Mouse (Mus musculus): ENCODE measurements around the gene Rmi2. TPM values are rescaled to one million over a fixed set of nuclear protein-coding genes. Genes with fewer than 3 reads are reported as not detected.
"Not testable (repeated sequence)": the region's sequence is repeated elsewhere in the genome, so short reads cannot be mapped to it uniquely, and the experiment has no call there.

Gene Rmi2
- 4.1 and 4.2 TPM in 2 replicates for polyA plus RNA-seq (2015; fragmentation: Nextera tagmentation; extraction: Ambion mirVana)

DNA sequence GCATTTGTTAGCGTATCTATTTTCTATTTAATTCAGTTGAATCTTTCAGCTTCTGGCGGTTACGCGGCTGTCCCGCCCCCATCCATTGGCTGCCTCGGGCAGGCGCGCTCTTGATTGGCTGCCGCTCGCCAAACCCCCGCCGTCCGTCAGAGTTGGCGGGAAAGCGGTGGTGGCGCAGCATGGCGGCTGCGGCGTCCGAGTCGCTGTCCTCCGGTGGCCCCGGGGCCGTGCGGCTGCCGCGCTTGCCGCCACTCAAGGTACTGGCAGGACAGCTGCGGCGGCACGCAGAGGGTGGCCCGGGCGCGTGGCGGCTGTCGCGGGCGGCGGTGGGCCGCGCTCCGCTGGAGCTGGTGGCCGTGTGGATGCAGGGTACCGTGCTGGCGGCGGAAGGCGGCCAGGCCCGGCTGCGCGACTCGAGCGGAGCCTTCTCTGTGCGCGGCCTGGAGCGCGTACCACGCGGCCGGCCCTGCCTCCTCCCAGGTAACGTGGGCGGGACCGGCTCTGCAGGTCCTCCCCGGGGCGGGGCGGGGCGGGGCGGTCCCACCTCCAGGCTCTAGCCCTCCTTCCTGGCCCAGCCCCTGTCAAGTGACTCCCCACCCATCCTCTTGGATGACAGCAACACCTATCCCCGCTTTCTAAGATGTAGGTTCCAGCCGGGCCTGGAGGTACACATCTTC, at the start of gene Rmi2:
Rmi2 (plus strand) TSS at position 149 of the 677 bp plus-strand sequence.
- under 1% methylated on average over 66 of the region's 69 CpGs for WGBS
- Histone ChIP-seq H3K27me3 (no peaks in the 10 kb centered on the region), H3K36me3 (no peaks in the 10 kb centered on the region)

DNA sequence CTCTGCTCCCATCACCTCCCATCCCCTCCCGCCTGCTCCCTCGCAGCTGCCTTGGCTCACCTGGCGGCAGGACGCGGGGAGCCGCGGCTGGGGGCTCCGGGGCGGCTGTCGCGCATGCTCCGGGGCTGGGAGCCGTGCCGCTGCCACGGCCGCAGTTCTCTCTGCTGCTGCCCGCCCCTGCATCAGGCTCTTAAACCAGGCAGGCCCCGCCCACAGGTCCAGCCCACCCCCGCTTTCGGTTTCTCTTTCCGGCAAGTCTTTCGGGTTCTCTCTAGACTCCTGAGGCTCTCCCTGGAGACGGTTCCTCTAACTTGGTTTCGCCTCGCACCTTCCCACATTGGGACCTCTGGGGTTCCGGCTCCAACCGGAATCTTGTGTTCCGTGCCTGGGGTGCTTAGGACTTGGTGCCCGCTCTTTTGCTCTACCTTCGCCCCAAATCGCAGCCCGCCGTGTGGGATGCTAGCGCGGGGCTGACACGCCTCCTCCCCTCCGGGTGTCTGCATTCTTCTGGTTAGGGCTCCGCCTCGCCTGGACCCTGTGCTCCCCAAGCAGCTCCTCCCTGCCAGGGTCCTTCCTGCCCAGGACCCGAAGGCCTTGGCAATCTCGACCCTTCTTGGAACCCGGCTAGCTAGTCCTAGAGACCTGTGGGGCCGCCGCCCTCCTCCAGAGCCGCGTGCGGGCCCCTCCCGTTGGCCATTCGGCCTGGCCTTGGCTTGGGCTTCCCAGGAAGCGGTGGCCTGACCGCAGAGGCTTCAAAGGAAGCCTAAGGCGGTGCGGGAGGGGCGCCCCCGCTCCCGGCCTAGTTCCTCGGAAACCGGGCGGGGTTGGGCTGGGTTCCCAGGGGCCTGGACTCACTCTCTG, 49.3 kb upstream of the Rmi2 start, which contains the start of gene Socs1:
Socs1 (minus strand) TSS at position 166 of the 861 bp plus-strand sequence.
- Histone ChIP-seq H3K4me3 (replicated peaks) (peak within 1 kb of the TSS; percentile 79), H3K27me3 (no peaks in the 10 kb centered on the region), H3K9me3 (replicated peaks) (no peaks in the 10 kb centered on the region), H3K4me2 (peak within 1 kb of the TSS; percentile 97), H3K9ac (peak within 1 kb of the TSS; percentile 75), H3K36me3 (no peaks in the 10 kb centered on the region), H3K4me1 (peaks cover 60% of the 10 kb centered on the region), H3K27ac (peak within 1 kb of the TSS; percentile 99)
- under 1% methylated on average over 58 of the region's 59 CpGs for WGBS
- ATAC-seq (replicated peaks; ENCODE audit: low FRiP score), result peak; percentile 87

More for the DNA sequence above, at the start of gene Rmi2:
- peak within 1 kb of the TSS; percentile 92 for H3K27ac ChIP-seq
- peak within 1 kb of the TSS; percentile 81 for H3K9ac ChIP-seq
- peak; percentile 97 for ATAC-seq (replicated peaks; ENCODE audit: low FRiP score)
- H3K4me2 ChIP-seq, result peak within 1 kb of the TSS; percentile 94
- peaks cover 52% of the 10 kb centered on the region for H3K4me1 ChIP-seq
- no peaks in the 10 kb centered on the region for H3K9me3 ChIP-seq (replicated peaks)
- H3K4me3 ChIP-seq (replicated peaks), result peak within 1 kb of the TSS; percentile 79

DNA sequence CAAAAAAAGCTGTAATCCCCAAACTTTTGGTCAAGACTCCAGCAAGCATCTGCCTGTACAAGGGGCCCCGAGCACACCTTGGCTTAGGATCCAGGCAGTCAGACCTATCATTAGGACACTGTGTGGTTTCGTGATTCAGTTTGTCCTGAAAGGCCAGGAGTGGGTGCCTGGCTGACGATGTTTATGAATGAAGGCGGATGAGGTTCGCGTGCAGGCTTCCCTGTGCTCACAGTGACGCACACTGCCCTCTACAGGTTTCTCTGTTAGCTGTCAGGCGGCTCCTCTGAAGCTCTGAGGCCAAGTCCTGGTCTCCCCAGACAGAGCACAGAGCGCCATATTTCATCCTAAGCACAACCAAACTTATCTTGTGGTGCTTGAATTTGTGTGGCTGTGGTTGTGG, 48.6 kb upstream of the Rmi2 start:
- no peaks in the 10 kb centered on the region for H3K36me3 ChIP-seq
- no peaks in the 10 kb centered on the region for H3K9me3 ChIP-seq (replicated peaks)
- H3K4me3 ChIP-seq (replicated peaks), result peak overlapping the region; percentile 79
- peak overlapping the region; percentile 97 for H3K4me2 ChIP-seq
- peaks cover 60% of the 10 kb centered on the region for H3K4me1 ChIP-seq
- 2% methylated on average over 9 of the region's 9 CpGs for WGBS
- H3K27ac ChIP-seq, result peak overlapping the region; percentile 99
- peak overlapping the region; percentile 75 for H3K9ac ChIP-seq
- H3K27me3 ChIP-seq, result no peaks in the 10 kb centered on the region
- peak; percentile 33 for ATAC-seq (replicated peaks; ENCODE audit: low FRiP score)

DNA sequence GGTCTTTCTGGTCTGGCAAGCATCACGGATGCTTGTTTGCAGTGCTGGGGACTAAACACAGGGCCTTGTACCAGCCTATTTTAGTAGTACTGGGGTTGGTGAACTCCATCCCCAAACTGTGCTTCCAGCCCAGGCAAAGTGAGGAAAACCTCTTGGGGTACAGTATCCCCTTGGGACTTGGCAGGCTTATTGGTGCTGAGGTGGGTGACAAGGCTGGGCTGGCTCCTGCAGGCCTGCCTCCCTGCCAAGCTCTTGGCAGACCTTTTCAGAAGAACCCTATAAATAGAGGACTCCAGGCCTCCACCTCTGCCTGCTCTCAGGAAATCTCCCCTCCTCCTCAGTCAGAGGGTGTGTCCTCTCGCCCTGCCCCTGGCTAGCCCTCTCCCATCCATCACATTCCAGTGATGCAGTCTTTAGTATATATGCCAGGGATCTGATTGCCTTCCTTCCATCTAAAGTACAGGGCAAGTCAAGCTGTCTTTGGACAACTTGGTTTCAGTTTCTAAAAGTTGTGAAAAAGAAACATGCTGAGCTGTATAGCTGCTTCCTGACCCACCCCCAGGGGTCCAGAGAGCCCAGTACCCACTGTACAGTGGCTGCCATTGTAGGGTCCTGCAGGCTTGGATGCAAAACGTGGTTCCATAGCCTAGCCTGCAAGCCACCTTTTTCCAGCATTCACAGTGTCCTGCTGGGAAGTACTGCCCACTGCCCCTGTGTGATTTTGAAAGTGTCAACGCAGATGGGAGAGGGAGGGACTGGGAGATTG, 47.9 kb upstream of the Rmi2 start:
- Histone ChIP-seq H3K27me3 (no peaks in the 10 kb centered on the region), H3K4me2 (peak overlapping the region; percentile 97; the same call in 1 of the 2 replicates), H3K27ac (peak overlapping the region; percentile 99), H3K9me3 (replicated peaks) (no peaks in the 10 kb centered on the region), H3K4me1 (peaks cover 54% of the 10 kb centered on the region), H3K36me3 (no peaks in the 10 kb centered on the region), H3K9ac (no peak overlapping the region), H3K4me3 (replicated peaks) (no peak overlapping the region)
- 55% methylated on average over 4 of the region's 4 CpGs for WGBS
- ATAC-seq (replicated peaks; ENCODE audit: low FRiP score), result no peak

DNA sequence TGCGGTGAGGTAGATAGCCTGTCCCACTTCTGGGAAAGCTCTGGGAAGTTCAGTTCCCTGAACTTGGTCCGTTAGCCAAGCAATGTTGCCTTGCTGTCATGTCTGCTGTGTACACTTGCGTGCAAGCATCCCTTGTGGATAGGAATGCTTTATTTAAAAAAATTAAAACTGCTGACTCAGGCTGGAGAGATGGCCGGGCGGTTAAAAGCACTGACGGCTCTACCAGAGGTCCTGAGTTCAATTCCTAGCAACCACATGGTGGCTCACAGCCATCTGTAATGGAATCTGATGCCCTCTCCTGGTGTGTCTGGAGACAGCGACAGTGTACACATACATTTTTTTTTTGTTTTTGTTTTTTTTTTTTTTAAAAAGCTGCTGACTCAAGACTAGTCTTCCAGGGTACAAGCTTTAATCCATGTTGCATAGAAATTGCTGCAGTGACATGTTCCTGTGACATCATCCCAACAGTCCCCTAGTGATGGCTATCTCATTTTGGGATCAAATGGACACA, 47.3 kb upstream of the Rmi2 start:
- 81% methylated on average over 7 of the region's 7 CpGs for WGBS
- ATAC-seq (replicated peaks; ENCODE audit: low FRiP score), result no peak
- H3K4me3 ChIP-seq (replicated peaks), result no peak overlapping the region

DNA sequence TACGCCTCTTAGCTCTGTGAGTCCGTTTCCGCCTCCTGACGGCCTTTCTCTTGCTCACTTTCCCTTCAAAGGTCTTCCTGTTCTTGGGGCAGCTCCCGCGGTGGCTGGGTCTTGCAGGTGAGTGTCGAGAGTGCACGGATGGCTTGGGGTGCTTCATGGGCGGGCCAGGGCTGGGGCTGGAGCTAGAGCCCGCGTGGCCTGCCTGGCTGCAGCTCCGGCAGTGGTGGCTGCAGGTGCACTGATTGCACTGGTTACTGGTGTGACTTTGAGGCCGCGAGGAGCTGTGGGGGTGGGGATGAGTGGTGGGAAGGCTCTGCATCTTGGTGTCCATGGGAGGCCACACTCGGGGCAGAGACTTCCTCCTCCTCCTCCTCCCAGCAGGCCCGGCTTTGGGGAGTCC, 46.6 kb upstream of the Rmi2 start, which contains the start of gene Tnp2:
Tnp2 (minus strand) TSS at position 390 of the 400 bp plus-strand sequence.
- peak within 1 kb of the TSS; percentile 45; the same call in 1 of the 2 replicates for H3K27ac ChIP-seq
- WGBS, result 42% methylated on average over 16 of the region's 16 CpGs
- H3K36me3 ChIP-seq, result no peaks in the 10 kb centered on the region
- no peak within 1 kb of the TSS for H3K4me3 ChIP-seq (replicated peaks)
- H3K4me2 ChIP-seq, result no peak within 1 kb of the TSS
- H3K9me3 ChIP-seq (replicated peaks), result no peaks in the 10 kb centered on the region
- no peak within 1 kb of the TSS for H3K9ac ChIP-seq
- ATAC-seq (replicated peaks; ENCODE audit: low FRiP score), result no peak
- no peaks in the 10 kb centered on the region for H3K27me3 ChIP-seq
- peaks cover 41% of the 10 kb centered on the region for H3K4me1 ChIP-seq

More for the DNA sequence above, 47.3 kb upstream of the Rmi2 start:
- H3K4me2 ChIP-seq, result no peak overlapping the region
- H3K9me3 ChIP-seq (replicated peaks), result no peaks in the 10 kb centered on the region
- H3K27me3 ChIP-seq, result no peaks in the 10 kb centered on the region
- H3K4me1 ChIP-seq, result peaks cover 47% of the 10 kb centered on the region
- no peaks in the 10 kb centered on the region for H3K36me3 ChIP-seq
- H3K27ac ChIP-seq, result peak overlapping the region; percentile 45; the same call in 1 of the 2 replicates
- no peak overlapping the region for H3K9ac ChIP-seq

DNA sequence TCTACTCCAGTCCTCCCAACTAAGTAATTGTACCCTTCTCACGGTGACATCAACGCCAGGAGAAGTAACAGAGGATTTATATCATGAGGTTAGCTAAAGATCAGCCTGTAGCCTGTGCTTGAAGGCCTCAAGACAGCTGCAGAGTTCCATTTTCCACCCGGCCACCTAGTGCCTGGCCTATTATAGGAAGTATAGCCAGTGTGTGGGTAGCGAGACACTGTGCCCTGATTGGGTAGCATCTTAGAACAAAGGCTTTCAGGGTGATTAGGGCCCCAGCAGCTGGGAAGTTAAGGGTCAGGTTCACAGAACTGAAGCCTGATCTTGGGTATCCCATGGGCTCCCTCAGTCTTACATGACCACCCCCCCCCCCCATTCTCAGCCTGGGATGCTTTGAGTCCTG, 46.0 kb upstream of the Rmi2 start:
- 52% methylated on average over 4 of the region's 4 CpGs for WGBS
- ATAC-seq (replicated peaks; ENCODE audit: low FRiP score), result no peak
- no peak overlapping the region for H3K9ac ChIP-seq
- no peaks in the 10 kb centered on the region for H3K36me3 ChIP-seq
- no peaks in the 10 kb centered on the region for H3K9me3 ChIP-seq (replicated peaks)
- no peak overlapping the region for H3K4me2 ChIP-seq
- H3K4me1 ChIP-seq, result peaks cover 36% of the 10 kb centered on the region
- H3K27ac ChIP-seq, result no peak overlapping the region
- no peak overlapping the region for H3K4me3 ChIP-seq (replicated peaks)
- no peaks in the 10 kb centered on the region for H3K27me3 ChIP-seq

DNA sequence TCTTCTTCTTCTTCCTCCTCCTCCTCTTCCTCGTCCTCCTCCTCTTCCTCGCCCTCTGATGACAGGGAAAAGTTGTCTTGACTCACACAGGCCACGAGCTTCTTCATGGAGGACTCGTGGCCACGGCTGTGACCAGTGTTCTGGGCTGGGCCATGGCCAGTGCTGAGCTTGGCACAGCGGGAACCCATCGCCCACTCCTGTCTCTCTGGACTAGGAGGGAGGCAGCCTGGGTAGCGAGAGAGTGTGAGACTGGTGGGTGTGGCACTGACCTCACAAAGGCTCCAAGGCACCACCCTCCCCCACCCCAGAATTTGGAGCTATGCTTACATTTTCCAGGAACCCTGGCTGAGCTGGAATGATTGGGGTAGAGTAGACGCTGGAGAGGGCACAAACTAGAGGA, 44.2 kb upstream of the Rmi2 start, which contains the start of gene Prm3:
Prm3 (minus strand) TSS at position 213 of the 400 bp plus-strand sequence.
- Histone ChIP-seq H3K27ac (no peak within 1 kb of the TSS), H3K4me2 (no peak within 1 kb of the TSS), H3K9ac (no peak within 1 kb of the TSS), H3K9me3 (replicated peaks) (no peaks in the 10 kb centered on the region), H3K4me1 (peaks cover 25% of the 10 kb centered on the region), H3K4me3 (replicated peaks) (no peak within 1 kb of the TSS), H3K27me3 (peaks cover 11% of the 10 kb centered on the region), H3K36me3 (no peaks in the 10 kb centered on the region)
- 81% methylated on average over 9 of the region's 9 CpGs for WGBS
- ATAC-seq (replicated peaks; ENCODE audit: low FRiP score), result no peak

DNA sequence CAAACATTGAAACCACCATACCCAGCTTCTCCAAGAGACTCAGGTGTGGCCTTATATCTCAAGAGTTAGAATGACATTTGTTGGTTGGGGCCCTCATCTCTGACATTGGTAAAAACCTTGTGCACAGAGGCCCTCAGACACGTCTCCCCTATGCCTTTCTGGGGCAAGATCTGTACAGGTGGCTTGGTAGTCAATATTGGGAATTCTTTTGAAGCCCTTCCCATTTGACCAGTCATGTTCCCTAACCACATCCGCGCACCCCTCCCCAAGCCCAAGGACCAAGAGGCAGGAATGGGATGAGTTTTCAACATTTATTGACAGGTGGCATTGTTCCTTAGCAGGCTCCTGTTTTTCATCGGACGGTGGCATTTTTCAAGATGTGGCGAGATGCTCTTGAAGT, 38.8 kb upstream of the Rmi2 start, which contains the start of gene Prm2:
Prm2 (minus strand) TSS at position 101 of the 400 bp plus-strand sequence.
- 83% methylated on average over 6 of the region's 6 CpGs for WGBS
- no peak within 1 kb of the TSS for H3K4me2 ChIP-seq
- no peaks in the 10 kb centered on the region for H3K9me3 ChIP-seq (replicated peaks)
- H3K4me3 ChIP-seq (replicated peaks), result no peak within 1 kb of the TSS
- no peak within 1 kb of the TSS for H3K9ac ChIP-seq
- no peaks in the 10 kb centered on the region for H3K4me1 ChIP-seq
- H3K36me3 ChIP-seq, result no peaks in the 10 kb centered on the region
- H3K27me3 ChIP-seq, result peaks cover 29% of the 10 kb centered on the region
- H3K27ac ChIP-seq, result no peak within 1 kb of the TSS
- no peak for ATAC-seq (replicated peaks; ENCODE audit: low FRiP score)

DNA sequence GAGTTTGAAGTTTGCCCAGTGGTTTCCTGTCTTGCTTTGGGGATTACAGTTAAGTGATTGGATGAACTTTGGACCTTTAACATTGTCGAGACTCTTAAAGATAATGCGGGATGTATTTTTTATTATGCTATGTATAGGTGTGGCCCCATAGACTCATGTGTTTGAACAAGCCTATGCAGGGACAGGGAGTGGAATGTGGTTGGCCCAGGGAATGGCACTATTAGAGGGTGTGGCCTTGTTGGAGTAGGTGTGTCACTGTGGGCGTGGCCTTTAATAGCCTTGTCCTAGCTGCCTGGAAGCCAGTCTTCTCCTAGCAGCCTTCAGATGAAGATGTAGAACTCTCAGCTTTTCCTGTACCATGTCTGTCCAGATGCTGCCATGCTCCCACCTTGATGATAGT, 32.4 kb upstream of the Rmi2 start:
- not testable (repeated sequence) for H3K36me3 ChIP-seq; H3K4me1 ChIP-seq; H3K27ac ChIP-seq; H3K9ac ChIP-seq; H3K4me2 ChIP-seq; H3K4me3 ChIP-seq (replicated peaks); H3K9me3 ChIP-seq (replicated peaks); ATAC-seq (replicated peaks; ENCODE audit: low FRiP score); H3K27me3 ChIP-seq
- WGBS, result 87% methylated on average over 3 of the region's 3 CpGs

DNA sequence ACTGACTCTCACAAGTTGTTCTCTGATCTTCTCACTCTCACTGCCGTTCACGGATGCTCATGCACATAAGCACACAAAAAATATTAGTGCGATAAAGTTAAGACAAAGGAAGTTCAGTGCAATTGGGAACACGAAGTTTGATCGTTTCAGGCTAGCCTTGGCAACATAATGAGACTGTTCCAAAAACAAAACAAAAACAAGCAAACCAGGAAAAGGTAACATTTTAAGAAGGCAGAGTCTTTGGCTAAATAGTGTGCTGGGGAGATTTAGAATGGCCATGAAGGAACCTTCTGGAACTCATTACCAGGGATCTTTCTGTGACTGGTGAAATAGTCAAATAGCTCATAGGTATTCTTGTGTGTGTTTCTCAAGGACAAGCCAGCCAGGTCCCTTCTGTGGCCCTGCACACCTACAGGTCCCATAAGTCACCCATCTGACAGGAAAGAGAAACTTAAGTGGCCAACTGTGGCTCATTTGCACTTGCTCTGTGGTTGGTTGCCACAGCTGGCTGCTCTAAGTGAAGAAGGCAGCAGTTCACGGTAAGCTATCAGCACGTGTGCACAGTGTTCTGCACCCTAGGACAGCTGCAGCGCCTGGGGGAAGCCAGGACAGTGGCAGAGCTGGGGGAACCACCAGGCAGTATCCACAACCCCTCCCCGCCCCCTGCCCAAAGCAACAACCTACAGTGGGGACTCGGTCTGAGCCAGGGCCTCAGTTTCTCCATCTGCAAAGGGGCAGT, 28.9 kb upstream of the Rmi2 start, which contains the start of gene Prm1:
Prm1 (minus strand) TSS at position 51 of the 739 bp plus-strand sequence.
- WGBS, result 75% methylated on average over 10 of the region's 10 CpGs
- ATAC-seq (replicated peaks; ENCODE audit: low FRiP score), result no peak
- Histone ChIP-seq H3K4me2 (no peak within 1 kb of the TSS), H3K9me3 (replicated peaks) (no peaks in the 10 kb centered on the region), H3K9ac (no peak within 1 kb of the TSS), H3K4me1 (no peaks in the 10 kb centered on the region), H3K4me3 (replicated peaks) (no peak within 1 kb of the TSS), H3K27me3 (no peaks in the 10 kb centered on the region), H3K36me3 (no peaks in the 10 kb centered on the region), H3K27ac (no peak within 1 kb of the TSS)

All from kidney, embryonic 15.5 days (tissue).